Mouse (Mus musculus) kidney, adult 8-10 months (tissue): ENCODE results near the gene Tprg.

ENCODE experiments used
- DNase-seq, 2 experiments: peaks; one replicate each; pipeline ENCODE4 v3.0.0; 2022

The Tprg gene

DNA sequence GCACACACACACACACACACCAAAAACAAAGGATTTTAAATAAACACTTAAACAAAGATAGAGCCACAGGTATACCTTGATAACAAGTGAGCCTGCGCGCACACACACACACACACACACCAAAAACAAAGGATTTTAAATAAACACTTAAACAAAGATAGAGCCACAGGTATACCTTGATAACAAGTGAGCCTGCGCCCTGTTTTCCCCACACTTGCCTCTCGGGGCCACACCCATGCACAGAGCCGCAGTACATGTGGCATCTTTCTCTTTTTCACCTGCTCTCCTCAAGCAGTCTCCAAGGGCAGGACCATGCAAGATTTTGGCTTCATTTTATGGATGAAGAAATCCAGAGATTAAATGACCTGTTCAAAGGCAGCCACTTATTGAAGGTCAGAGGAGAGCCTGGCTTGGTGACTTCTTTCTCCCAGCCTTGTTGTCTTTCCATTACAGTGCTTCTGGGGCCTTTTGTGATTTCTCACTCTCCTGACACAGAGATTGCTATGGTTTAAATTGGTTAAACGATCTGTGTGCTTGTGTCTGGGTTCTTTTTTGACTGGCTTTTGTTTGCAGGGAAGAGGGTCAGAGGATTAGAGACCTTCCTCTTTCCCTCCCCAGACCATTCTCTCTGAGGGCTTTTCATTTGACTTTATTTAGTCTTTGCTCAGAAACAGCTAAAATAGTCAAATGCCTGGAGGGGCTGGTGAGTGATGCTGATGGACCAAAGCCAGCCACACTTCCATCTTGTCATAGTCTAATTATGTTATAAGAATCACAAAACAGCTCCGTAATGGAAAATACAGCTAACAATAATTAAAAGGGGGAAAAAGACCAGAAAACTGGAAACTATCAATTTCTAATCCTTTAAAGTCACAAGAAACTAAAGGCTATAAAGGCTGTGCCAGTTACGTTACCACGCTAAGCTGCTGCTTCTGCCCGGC is 46.9 kb downstream of the Tprg start:
- no peak for DNase-seq

DNA sequence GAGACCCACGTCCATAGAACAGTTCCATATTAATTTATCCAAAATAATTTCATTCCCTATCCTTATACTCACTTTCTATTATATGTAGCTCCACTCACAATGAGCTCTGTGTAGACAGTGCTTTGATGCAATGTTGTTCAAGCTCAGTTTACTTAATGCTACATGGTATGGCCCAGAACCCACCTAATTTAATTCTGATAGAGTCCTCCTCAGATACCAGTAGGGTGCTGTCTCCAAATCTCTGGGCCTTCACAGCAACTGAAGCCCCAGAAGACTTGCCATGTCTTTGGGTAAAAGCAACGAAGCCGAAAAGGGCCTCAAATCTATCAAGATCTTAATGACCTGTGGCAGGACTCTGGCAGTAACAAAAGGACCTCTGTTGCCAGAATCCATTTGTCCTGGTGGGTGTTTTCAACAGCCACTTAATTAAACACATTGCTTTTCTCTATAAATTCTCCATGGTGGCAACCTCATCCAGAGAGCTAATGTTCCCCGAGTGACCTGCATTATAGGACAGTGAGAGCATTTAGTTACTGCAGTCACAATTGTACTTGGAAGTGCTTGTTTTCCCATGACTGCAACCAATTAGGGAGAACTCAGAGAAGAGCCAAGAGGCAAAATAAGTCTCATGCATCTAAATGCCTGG is 48.6 kb downstream of the Tprg start:
- DNase-seq = no peak

DNA sequence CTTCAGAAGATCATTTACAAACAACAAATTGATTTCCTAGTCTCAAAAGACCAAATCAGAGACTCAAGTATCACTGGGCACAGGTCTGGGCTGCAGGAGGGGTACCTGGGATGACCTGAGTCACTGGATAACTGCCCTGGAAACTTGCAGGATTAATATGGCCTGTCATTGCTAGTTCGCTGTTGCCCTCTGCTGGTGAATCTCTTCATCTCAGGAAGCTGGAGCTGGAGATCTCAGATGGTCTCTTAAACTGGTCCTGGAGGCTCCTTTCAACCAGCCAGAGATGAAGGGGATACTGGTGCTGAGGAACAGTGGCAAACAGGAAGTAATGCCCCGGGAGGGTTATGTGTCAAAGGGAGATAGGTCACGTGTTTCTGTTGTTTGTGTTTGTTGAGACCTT is 63.0 kb downstream of the Tprg start:
- peak; percentile 34 to 68 for DNase-seq

DNA sequence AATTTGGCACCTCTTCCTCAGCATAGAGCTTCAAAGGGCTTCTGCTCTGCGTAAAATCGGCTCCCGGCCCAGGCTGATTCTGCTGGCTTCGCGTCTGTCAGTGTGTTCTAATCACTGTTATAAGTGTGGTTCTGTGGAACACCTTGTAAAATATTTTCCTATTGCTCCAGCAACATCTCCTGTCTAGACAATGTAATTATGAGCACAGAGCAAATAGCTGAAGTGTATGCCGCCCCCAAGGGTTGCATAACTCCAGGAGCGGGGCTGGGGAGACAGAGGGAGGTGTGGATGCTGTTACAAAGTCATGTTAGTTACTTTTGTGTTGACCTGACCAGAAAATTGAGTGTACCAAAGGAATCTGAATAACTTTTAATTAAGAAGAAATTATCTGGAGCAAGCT is 81.2 kb downstream of the Tprg start:
- no peak for DNase-seq

DNA sequence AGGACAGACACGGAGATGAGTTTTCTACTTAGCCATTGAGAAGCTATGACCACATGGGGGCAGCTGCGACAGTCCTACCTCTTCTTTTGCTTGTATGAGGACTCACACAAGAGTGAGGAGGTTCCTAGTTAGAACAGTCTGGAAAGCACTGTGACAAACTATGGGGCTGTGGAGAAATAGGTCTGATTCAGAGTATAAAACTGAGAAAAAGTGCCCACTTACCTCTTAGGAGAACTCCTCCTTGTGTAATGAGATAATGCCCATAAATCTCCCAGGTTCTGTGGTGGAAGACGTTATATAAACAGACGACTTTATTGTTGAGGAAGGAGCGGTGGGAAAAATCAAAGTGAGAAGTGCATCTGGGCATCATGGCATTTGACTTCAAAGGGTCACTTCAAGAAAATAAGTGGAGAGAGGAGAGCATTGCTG is 83.4 kb downstream of the Tprg start:
- no peak for DNase-seq

DNA sequence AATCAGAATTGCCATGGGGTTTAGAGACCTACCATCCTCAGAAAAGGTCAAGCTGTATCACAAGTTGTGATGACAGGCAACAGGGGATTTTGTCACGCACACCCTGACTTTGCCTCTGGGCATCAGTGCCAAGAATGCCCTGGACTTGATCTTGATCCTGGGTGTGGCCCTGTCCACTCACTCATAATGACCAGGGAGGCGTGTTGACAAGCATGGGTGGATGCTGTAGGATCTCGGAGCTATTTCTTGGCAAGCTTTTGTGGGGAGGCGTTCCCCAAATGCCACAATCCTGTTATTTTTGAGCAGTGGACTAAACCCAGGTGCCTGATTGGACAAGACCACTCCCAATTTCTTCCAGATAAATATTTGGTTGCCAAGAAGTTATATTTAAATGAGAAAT is 87.5 kb downstream of the Tprg start:
- DNase-seq = no peak

DNA sequence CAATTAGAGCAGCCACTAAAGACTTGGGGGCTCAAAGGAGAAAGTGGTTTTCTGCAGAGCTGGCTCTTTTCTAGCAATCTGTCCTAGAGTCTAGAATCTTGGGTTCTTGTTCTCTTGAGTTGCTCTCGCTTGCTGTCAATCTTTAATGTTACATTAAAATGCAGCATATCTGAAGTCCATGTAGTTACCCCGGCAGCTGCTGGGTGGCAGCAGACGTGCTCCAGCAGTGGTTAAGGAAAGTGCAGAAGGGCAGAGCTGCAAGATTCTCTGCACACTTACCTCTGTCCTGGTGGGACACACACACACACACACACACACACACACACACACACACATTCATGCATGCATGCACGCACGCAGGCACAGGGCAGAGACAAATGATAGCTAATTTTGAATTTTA is 88.2 kb downstream of the Tprg start:
- DNase-seq = peak; percentile 17 to 52

DNA sequence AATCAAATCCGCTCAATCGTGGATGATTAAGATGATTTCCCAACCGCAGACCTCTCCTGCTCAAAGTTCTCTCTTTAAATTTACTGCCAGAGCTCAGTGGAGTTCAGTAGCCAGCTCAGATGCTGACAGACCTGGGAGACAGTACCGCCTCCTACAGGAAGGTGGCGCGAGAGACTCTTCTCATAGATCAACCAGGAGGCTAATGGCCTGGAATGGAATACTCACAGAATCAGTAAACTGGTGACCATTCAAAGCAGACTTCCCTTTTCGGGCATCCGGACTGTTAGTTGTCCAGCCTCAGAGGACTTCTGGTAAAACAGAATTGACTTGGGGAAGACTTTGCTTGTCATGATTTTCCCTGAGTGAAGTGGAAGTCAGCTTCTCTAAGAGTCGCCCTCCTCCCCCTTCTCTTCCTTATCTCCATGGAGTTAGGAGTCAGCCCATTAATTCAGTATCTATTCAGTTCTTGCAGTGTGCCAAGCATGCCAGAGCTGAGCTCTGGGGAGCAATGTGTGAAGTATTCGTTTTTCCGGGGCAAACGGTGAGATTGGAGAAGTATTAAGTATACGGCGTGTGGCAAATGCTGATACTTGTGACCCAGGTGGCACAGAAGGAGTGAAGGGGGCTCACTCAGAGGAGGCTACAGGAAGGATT is 90.2 kb downstream of the Tprg start:
- peak; percentile 72 to 92 for DNase-seq

DNA sequence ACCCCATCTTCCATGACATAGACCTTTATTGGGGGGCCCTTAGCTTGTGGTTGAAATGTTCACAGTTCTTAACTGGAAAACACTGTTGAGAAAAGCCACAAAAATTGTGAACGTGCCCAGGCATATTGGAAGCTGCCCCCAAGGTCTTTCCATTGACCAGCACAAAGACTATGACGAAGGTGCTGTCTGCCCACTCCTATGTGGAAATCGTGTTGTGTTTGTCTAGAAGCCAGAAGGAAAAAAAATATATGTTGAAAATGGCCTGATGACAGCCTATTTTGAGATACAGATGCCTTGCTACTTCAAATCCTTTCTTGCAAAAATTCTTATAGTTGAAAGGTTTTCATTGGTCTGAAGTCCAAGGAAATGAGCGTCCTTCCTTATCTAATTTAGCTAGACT is 91.1 kb downstream of the Tprg start:
- DNase-seq = no peak

DNA sequence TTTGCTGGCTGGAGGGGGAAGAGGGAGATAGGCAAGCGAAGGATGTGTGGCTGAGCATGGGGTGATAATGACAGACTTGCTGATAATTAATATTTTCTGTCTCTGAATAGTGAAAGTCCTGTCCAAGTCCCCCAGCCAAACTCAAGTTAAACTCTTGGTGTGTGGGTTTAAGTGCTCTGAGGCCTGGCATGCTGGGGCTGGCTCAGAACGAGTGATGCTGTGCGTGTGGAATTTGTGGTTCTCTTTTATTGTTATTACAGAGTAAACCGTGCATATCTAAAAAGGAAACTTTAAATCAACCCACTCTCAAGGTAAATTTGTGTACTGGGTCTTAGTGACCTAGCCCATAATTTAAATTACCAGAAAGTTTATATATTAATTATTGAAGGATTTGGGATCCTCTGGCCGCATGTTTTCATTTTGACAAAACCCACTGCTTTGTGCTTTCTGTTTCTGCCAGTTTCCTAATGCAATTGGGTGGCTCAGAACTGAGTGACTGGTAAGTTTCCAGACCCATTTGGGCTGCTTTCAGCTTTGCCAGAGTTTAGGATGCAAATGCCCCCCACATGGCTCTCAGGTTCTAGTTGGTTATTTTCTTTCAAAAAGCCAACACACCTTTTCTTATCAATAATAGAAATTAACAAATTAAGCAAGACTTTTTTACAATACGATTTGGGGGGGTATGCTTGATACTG is 99.0 kb downstream of the Tprg start:
- no peak for DNase-seq

DNA sequence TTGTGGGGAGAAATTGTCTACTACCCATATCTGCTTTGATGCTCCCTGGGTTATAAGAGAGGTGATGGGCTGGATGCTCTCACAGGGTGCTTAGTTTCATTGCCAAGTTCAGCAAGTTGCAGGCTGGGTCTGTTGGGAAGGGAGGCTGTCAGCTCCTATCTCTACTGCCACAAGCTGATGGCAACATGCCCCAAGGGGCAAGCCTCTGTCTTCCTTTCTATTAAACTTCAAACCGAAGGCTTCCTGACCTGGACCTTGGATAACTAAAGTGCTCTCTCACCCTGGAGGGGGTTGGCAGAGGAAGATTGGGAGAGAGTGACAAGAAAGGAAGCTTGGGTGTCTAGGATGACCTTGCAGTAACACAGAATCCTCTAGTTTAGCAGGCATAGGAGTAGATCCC is 108.1 kb downstream of the Tprg start:
- DNase-seq = peak; percentile 65 to 66

DNA sequence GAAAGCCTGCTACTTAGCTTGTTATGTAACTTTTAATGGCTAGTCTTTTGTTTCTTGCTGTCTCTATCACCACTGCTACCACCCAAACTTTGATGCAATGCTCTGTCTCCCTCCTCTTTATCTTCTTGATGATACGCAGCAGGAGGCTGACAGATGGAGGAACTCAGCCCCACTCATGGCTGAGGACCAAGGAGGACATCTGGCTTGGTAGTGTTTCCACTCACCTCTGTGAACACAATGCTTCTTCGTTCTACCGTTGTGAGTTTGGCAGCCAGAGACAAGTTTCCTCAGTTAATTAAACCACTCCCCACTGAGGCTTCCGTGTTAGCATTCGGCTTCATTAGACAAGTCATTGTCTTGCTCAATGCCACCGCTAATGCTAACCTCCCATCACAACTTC is 117.5 kb downstream of the Tprg start:
- no peak for DNase-seq

DNA sequence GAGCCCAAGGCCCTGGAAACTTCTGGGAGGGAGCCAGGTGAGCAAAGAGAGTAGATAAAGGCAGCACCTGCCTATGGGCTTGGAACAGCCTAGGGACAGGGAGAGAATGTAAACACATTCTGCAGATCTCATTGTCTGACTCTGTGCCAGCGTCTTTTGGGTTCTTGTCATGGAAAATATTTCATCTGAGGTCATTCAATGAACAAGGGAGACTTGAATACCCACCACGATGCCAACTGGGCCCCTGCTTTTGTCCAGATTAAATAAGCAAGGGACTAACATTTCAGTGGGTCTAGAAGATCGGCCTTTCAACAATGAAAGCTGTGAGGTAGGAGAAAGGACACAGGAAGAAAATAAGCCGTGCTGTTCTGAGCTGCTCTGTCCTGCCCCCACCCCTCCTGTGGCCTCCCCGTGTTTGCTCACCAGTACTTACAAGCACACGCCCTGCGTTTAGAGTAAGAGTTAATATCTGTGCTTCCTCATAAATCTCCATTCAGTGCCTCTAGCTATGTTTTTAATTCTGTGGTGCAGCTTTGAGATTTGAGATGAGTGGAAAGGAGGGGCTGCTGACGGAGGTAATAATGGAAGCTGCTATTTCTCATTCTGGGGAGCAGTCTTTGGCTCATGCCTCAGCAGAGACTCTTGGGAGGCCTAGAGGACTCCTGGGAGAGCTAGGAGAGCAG is 120.7 kb downstream of the Tprg start:
- peak in 1 of 2 experiments; percentile 10 for DNase-seq

DNA sequence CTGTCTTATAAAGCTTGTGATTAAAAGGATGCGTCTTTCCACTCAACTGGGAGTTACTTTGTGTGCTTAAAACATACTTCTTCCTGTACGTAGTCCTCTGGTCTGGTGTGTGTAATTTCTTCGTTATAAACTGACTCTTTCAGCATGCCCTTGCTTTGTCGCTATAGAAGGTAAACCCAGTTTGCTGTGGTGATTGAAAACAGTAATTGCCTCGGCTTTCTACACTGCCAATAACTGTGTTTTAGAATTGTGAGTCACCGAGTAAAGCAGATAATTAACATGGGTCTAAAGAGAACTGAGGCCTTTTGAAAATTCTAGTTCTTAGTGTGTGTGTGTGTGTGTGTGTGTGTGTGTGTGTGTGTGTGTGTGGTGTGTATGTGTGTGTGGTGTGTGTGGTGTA is 121.4 kb downstream of the Tprg start:
- no peak for DNase-seq

DNA sequence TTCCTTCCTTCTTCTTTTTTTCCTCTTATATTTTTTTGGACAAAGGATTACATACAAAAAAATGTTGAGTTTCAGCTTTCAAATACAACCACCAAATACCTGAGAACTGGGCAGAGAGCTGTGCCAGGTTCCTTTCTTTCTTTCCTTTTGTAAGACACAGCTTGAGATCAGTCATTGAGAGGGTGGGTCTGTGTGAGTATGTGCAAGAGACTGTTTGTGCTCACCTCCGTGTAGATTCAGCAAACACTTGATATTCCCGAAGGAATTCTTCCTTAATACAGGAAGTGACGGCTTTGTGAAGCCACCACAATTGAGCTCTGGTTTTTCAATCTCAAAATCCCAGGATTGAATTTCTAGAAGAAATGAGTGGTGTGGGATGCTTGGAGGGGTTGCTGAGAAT is 124.7 kb downstream of the Tprg start:
- no peak for DNase-seq

DNA sequence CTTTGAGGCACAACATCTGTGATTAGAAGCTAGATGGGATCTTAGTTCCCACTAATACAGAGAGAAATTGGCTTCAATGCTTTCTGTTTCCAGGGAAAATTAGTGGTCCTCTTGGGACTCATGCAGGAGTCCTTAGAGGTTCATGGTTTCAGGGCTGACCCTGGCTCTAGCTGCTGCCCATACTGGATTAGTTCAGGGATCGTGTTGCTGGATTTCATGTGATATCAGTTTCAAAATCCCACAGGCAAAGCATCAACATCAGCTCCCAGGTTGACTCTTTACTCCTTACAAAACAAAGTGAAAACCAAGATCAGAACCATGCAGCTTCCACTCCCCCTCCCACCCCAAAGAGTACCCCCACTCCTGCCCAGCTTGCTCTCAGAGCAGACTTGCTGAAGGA is 127.3 kb downstream of the Tprg start:
- DNase-seq = no peak

DNA sequence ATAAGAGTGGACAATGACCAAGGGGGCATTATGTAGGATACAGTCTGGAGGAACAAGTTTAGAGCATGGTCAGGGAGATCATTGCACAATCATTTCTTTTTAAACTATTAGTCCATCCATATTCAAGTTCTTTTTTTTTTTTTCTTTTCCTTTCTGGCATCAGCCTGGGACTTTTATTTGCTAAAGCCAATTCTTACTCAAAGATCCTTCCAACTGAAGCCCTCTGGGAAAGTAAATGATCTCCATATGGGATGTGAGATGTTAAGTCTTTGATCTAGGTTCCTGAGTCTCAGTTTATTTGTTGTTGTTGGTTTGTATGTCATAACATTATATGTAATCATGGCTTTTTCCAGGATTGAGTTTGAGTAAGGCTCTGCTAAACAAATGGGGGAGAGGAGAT is 128.6 kb downstream of the Tprg start:
- no peak for DNase-seq

DNA sequence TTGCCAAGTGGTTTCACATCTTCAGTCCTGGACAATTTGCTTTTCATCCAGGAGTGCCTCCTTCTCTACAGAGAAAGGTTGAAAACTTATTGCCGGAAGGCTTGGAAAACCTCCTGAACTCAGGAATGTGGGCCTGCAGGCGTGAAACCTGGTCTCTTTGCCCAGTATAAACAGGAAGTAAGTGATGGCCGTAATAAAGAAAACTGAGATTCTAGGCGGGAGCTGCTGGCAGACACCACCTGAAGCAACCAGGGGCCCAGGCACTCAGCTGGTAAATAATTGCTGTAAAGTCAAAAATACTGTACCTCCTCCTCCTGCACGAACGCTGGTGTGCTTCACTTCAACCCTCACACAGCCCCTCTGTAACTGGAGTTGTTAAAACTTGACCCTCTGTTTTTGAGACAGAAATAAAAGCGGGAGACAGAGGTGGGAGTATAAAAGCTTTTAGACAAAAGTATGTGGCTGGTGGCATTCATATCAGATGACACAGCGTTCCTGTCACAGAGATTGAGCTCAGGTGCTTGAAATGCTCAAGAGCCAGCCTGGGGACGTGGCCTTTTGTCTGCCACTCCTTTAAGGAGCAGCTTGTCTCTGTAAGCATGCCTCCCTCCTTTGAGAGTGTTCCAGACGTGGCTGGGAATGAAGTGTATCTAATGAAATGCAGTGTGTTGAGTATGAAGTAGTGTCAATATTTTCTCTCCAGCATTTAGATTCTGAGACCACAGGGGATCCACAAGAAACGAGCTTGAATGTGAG is 131.4 kb downstream of the Tprg start:
- DNase-seq = peak in 1 of 2 experiments; percentile 3

DNA sequence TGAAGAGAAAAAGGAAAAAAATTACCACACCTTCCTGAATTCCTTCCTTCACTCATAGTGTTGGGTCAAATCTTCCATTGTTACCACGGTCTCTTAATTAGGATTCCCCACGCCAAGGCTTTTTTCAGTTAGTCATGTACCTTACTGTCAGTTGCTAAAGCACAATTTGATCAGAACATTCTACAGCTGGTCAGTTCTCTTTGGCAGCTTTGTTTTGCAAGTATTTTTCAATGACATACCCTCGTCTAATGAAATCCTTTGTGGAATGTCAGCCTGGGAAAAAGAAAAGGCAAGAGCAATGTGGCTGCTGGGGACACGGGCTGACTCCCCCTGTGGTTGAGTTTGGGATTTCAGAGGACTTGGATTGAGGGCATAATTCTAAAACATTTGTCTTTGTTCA is 136.4 kb downstream of the Tprg start:
- DNase-seq = no peak

DNA sequence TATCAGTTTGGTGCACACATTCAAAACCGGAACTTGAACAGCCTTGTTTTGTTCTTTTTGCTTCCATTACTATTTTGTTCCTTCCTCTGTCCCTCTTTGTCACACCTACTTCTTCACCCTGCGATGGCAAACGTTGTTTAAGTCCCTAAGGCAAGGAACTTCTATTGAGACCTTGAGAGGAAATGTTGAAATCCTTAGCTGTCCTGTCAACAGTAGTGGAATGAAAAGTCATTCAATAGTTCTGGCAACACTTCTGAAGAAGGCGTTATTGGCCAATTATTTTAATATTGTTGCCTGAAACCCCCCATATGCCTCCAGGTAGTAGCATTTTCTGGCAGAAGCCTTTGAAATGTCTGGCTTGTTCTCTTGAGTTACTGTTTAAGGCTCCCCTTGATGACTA is 137.4 kb downstream of the Tprg start:
- no peak for DNase-seq

DNA sequence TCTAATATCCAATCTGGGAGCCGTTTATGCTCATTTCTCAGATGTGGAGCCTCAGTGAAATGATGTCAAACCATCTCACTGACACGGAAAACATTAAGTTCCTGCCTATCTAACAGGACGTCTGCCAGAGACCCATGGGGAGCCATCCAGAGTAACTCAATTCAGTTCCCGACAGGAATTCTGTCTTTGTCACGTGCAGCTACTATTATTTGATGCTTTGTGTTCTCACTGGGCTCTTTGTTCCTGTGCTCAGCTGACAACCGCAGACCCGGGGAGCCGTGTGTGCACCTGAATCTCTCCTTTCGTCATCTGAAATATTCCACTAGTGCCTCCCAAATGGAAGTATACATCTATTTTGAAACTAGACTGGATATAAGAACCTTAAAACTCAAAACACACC is 138.3 kb downstream of the Tprg start:
- DNase-seq = no peak

DNA sequence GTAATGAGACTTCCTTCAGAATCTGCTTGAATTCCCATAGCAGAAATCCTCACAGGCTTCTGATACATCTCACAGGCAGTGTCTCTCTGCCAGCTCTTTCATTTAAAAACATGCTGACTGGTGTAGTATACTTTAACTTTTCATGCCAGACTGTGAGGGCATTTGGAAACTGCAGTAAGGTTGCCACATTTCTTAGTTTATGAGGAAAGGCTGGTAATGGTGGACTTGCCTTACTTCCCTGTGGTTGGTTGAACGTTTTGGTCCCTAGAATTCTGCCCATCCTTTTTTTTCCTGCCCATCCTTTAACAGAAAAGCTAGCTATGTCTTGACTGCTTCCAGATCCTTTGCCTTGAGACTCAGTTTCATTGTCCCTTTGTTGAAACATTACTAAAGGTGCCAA is 138.8 kb downstream of the Tprg start:
- no peak for DNase-seq
